Mouse (Mus musculus) T-cell, adult 2 months (primary cell): ENCODE measurements at regions not wholly inside any gene's neighbourhood (a gene's known extent, or its start where the extent isn't known, plus 50 kb on each side); places are given as distances from the start of the nearest gene placed in this dataset.

Source experiments
- DNase-seq: peaks from one replicate; pipeline ENCODE4 v3.0.0; 2022; ENCODE audit warnings: low spot score

GRCm38 (mm10) chr17:83136267-83136666 is 78.8 kb upstream of the Pkdcc start:
- DNase-seq: no peak

- no peak for DNase-seq
These were observed 77.4 kb upstream of the Pkdcc start for GRCm38 (mm10) chr17:83137720-83138119.

GRCm38 (mm10) chr17:83138493-83139417 is 76.3 kb upstream of the Pkdcc start:
- no peak for DNase-seq

- no peak for DNase-seq
These were observed 66.6 kb upstream of the Pkdcc start for GRCm38 (mm10) chr17:83148371-83148929.

DNA sequence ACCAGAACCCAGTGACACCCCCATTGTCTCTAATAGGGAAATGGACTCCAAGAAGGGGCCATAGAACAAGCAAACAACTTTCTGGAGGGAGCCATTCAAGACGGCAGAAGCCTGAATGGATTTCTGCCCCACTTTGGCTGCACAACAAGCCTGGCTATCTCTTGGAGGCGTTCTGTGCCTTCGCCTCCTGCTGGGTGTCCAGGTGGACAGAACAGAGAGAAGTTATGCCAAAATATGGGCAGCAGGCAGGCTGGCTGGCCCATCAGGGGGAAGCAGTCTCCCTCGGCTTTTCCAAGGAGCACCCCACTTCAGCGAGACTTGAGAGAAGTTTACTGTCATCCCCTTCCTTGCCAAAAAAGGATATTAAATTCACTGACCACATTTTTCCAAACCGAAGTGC is 65.8 kb upstream of the Pkdcc start:
- no peak for DNase-seq

DNA sequence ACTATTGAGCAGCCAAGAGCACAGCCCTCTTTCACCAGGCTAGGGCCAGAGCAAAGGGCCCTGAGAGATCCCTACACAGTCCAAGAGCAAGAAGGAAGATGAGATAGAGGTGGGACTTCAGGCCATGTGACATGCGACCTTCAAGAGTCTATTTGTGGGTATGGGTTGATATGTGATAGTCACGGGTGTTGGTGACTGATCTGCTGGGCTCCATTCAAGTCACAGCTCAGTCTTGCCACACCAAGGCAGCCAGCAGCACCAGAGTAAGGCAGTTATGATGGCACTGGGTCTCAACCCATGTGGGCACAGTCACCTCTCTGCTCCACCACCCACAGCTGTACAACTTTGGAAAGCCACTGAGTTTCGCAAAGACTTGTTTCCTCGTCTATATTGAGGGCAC is 60.0 kb upstream of the Pkdcc start:
- no peak for DNase-seq

GRCm38 (mm10) chr17:83156682-83157081 is 58.4 kb upstream of the Pkdcc start:
- DNase-seq: no peak

DNA sequence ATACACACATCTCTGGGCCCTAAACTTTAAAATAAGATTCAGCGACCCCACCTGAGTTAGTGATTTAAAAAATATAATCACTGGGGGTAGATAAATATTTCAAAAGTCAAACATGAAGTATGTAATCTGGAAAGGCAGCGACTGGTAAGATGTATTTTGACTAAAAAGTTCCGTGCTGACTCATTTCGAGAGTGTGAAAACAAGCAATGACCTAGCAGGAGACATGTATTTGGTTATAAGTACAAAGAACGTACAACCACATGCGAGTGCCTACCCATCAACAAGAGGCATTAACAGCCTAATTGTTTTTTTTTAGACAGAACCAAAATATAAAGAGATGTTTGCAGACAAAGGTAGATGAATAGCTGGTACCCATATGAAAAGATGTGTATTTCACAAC is 57.0 kb upstream of the Pkdcc start:
- DNase-seq: no peak

GRCm38 (mm10) chr17:83158652-83159051 is 56.4 kb upstream of the Pkdcc start:
- no peak for DNase-seq

DNA sequence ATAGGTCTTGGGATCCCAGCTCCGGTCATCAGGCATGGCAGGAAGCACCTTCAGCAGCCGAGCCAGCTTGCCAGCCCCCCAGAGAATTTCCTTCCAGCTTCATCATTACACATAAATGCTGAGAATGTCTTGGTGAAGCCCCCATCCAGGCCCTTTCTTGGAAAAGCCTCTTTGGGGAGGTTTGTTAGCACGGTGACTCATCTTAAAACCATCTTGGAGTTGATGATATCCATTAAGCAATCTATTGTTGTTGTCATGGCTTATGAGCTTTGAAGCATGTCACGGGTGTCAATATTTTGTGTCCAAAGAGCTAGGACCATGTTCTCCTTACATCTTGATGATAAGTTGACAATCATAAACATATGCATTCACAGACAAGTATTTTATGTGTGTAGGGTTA is 55.5 kb upstream of the Pkdcc start:
- no peak for DNase-seq

- no peak for DNase-seq
These were observed 54.8 kb upstream of the Pkdcc start for GRCm38 (mm10) chr17:83160296-83160695.

GRCm38 (mm10) chr17:83161731-83162130 is 53.4 kb upstream of the Pkdcc start:
- no peak for DNase-seq

GRCm38 (mm10) chr17:83163952-83164560 is 51.0 kb upstream of the Pkdcc start:
- no peak for DNase-seq

- no peak for DNase-seq
These were observed 50.4 kb upstream of the Pkdcc start for GRCm38 (mm10) chr17:83164728-83165127.

GRCm38 (mm10) chr17:83165140-83165539 is 50.0 kb upstream of the Pkdcc start:
- DNase-seq: no peak
